13 mouse cellular contexts compared by ENCODE assay signal in genomic region chr4:141336196-141336595, GRCm38 (mm10). TPM values are rescaled to one million over a fixed set of nuclear protein-coding genes. Genes with fewer than 3 reads are reported as not detected.
DNase-seq lines count a peak whose midpoint lies in the region; ATAC-seq and TF ChIP-seq lines count a peak whose summit lies in the region.
"Had no signal": no experiment of that assay in that cellular context is flagged by ENCODE, and none has a peak within 500 bp of the region (broad histone marks: within the 10 kb centered on the region; RNA-seq: fewer than 3 reads in every experiment).

No protein-coding gene starts in this region.

- no peak overlapping the region for H3K9ac ChIP-seq in forebrain, embryonic 11.5 days (ENCODE audit: low read length)
- no peak overlapping the region for H3K9ac ChIP-seq in hindbrain, postnatal 0 days (replicated peaks; ENCODE audit: low read length)
- no peak overlapping the region for H3K9ac ChIP-seq in midbrain, embryonic 16.5 days (ENCODE audit: low read depth, low read length)

- peaks cover 13% of the 10 kb centered on the region for H3K27me3 ChIP-seq in heart, embryonic 10.5 days (ENCODE audit: insufficient read depth, poor library complexity, severe bottlenecking)
- H3K27me3 ChIP-seq in forebrain, embryonic 11.5 days (ENCODE audit: control insufficient read depth, insufficient read depth, low read length): no peaks in the 10 kb centered on the region
- H3K27me3 ChIP-seq in hindbrain, postnatal 0 days (ENCODE audit: insufficient read depth, low read length): no peaks in the 10 kb centered on the region
- no peaks in the 10 kb centered on the region for H3K27me3 ChIP-seq in midbrain, embryonic 16.5 days (ENCODE audit: control insufficient read depth, insufficient read depth, low read depth, low read length)

- no peaks in the 10 kb centered on the region for H3K36me3 ChIP-seq in heart, embryonic 10.5 days
- H3K36me3 ChIP-seq in forebrain, embryonic 11.5 days (ENCODE audit: control insufficient read depth, insufficient read depth, low read length): no peaks in the 10 kb centered on the region
- no peaks in the 10 kb centered on the region for H3K36me3 ChIP-seq in hindbrain, postnatal 0 days (ENCODE audit: insufficient read depth, low read length)
- H3K36me3 ChIP-seq in midbrain, embryonic 16.5 days (ENCODE audit: control insufficient read depth, insufficient read depth, low read length): no peaks in the 10 kb centered on the region
- H3K36me3 ChIP-seq: G1E had no signal

- no peak for TF ChIP-seq CTCF in hindbrain, postnatal 0 days (IDR thresholded peaks at IDR 0.05; ENCODE audit: low read depth)

- peaks cover 59% of the 10 kb centered on the region for H3K4me1 ChIP-seq in heart, embryonic 10.5 days
- H3K4me1 ChIP-seq in forebrain, embryonic 11.5 days (replicated peaks; ENCODE audit: control insufficient read depth, insufficient read depth, low read length): peaks cover 20% of the 10 kb centered on the region
- H3K4me1 ChIP-seq in hindbrain, postnatal 0 days (ENCODE audit: insufficient read depth, low read length): no peaks in the 10 kb centered on the region
- H3K4me1 ChIP-seq in midbrain, embryonic 16.5 days (ENCODE audit: control insufficient read depth, insufficient read depth, low read length): peaks cover 15% of the 10 kb centered on the region

- peak overlapping the region; percentile 84 for H3K27ac ChIP-seq in heart, embryonic 10.5 days
- peak overlapping the region; percentile 62; the same call in 1 of the 2 replicates for H3K27ac ChIP-seq in forebrain, embryonic 11.5 days (ENCODE audit: low read depth, low read length)
- H3K27ac ChIP-seq in hindbrain, postnatal 0 days: no peak overlapping the region
- H3K27ac ChIP-seq in midbrain, embryonic 16.5 days (ENCODE audit: low read length): peak overlapping the region; percentile 47; the same call in 1 of the 2 replicates
- H3K27ac ChIP-seq: heart, adult 2 months had no signal

- H3K4me2 ChIP-seq in forebrain, embryonic 11.5 days (ENCODE audit: low read depth, low read length, severe bottlenecking): no peak overlapping the region
- H3K4me2 ChIP-seq in hindbrain, postnatal 0 days (ENCODE audit: low read depth, low read length): no peak overlapping the region
- no peak overlapping the region for H3K4me2 ChIP-seq in midbrain, embryonic 16.5 days (ENCODE audit: low read length)

- WGBS in heart, embryonic 10.5 days: 70% methylated on average over 6 of the region's 6 CpGs
- 56% methylated on average over 6 of the region's 6 CpGs for WGBS in forebrain, embryonic 11.5 days
- WGBS in hindbrain, postnatal 0 days: 36% methylated on average over 6 of the region's 6 CpGs
- 39% methylated on average over 6 of the region's 6 CpGs for WGBS in midbrain, embryonic 16.5 days

- no peak for DNase-seq in heart, embryonic 10.5 days (ENCODE audit: low spot score)
- no peak for DNase-seq in heart, adult 18-20 months
- no peak for DNase-seq in forebrain, embryonic 11.5 days (ENCODE audit: low spot score)
- peak; percentile 54 for DNase-seq in hindbrain, postnatal 0 days (ENCODE audit: low spot score)
- DNase-seq in B cell, adult 2 months: no peak
- no peak for DNase-seq in left cerebral cortex, adult 8-10 months (ENCODE audit: low spot score in 2 of 2)
- DNase-seq in urinary bladder, postnatal 10 days (ENCODE audit: low spot score): no peak
- DNase-seq: heart, adult 2 months had no signal

- no peak overlapping the region for H3K4me3 ChIP-seq in heart, embryonic 10.5 days
- no peak overlapping the region for H3K4me3 ChIP-seq in forebrain, embryonic 11.5 days (ENCODE audit: low read depth, low read length)
- no peak overlapping the region for H3K4me3 ChIP-seq in hindbrain, postnatal 0 days (ENCODE audit: low read length)
- H3K4me3 ChIP-seq in midbrain, embryonic 16.5 days (ENCODE audit: low read depth, low read length): no peak overlapping the region
- H3K4me3 ChIP-seq: heart, adult 2 months had no signal

- ATAC-seq in forebrain, embryonic 11.5 days (replicated peaks; ENCODE audit: low FRiP score): no peak
- no peak for ATAC-seq in hindbrain, postnatal 0 days
- no peak for ATAC-seq in midbrain, embryonic 16.5 days
- ATAC-seq: activated CD4-positive, CD25-positive, alpha-beta regulatory T cell, adult 4 months; inflammation-experienced regulatory T-cells, adult 6 months had no signal

- H3K9me3 ChIP-seq in heart, embryonic 10.5 days: no peaks in the 10 kb centered on the region
- no peaks in the 10 kb centered on the region for H3K9me3 ChIP-seq in forebrain, embryonic 11.5 days (ENCODE audit: control insufficient read depth, low read length)
- no peaks in the 10 kb centered on the region for H3K9me3 ChIP-seq in hindbrain, postnatal 0 days (ENCODE audit: low read length)
- no peaks in the 10 kb centered on the region for H3K9me3 ChIP-seq in midbrain, embryonic 16.5 days (replicated peaks; ENCODE audit: control insufficient read depth, low read length, poor library complexity, severe bottlenecking)
- H3K9me3 ChIP-seq: G1E had no signal

RNA-seq across cellular contexts. Expression of gene Fam131c, which starts 31.8 kb away (rescaled TPM):
- 0.62 and 1.2 TPM in 2 replicates for polyA plus RNA-seq in heart, embryonic 10.5 days (2016; fragmentation: Nextera tagmentation; extraction: Ambion mirVana)
- total RNA-seq in heart, adult 18-20 months (2021): 1 to 10 TPM; 3.1 to 3.7 TPM
- polyA plus RNA-seq in forebrain, embryonic 11.5 days (2014; fragmentation: Nextera tagmentation; extraction: Ambion mirVana): 0.35 and 1.2 TPM in 2 replicates
- total RNA-seq in hindbrain, postnatal 0 days (2014; rRNA removed): 95.3 and 103 TPM in 2 replicates
- polyA plus RNA-seq in hindbrain, postnatal 0 days (2015; fragmentation: Nextera tagmentation; extraction: Ambion mirVana): 41.7 and 46.3 TPM in 2 replicates
- polyA plus RNA-seq in midbrain, embryonic 16.5 days (2015; fragmentation: Nextera tagmentation; extraction: Ambion mirVana): 39.5 and 50.1 TPM in 2 replicates
- total RNA-seq in left cerebral cortex, adult 8-10 months (2022): 1 to 10 TPM; 2.7 to 4.1 (median 3.6) TPM
- total RNA-seq: G1E; neutrophil, adult 5-6 weeks had no signal
- polyA plus RNA-seq: activated CD4-positive, CD25-positive, alpha-beta regulatory T cell, adult 4 months; G1E; inflammation-experienced regulatory T-cells, adult 6 months had no signal

RNA-seq across cellular contexts. Expression of gene Epha2, which starts 35.2 kb away (rescaled TPM):
- 5.2 and 6.3 TPM in 2 replicates for polyA plus RNA-seq in heart, embryonic 10.5 days (2016; fragmentation: Nextera tagmentation; extraction: Ambion mirVana)
- total RNA-seq in heart, adult 18-20 months (2021): 1 to 10 TPM; 6.2 to 6.6 TPM
- polyA plus RNA-seq in forebrain, embryonic 11.5 days (2014; fragmentation: Nextera tagmentation; extraction: Ambion mirVana): 1.3 and 2.3 TPM in 2 replicates
- 1.6 and 3.5 TPM in 2 replicates for total RNA-seq in hindbrain, postnatal 0 days (2014; rRNA removed)
- polyA plus RNA-seq in hindbrain, postnatal 0 days (2015; fragmentation: Nextera tagmentation; extraction: Ambion mirVana): 0.44 and 0.46 TPM in 2 replicates
- 0.94 and 1.0 TPM in 2 replicates for polyA plus RNA-seq in midbrain, embryonic 16.5 days (2015; fragmentation: Nextera tagmentation; extraction: Ambion mirVana)
- 1 to 10 TPM in 3 of 4 experiments, under 1 TPM in 1; 0.98 to 1.7 (median 1.2) TPM for total RNA-seq in left cerebral cortex, adult 8-10 months (2022)
- total RNA-seq: G1E had no signal
- polyA plus RNA-seq: activated CD4-positive, CD25-positive, alpha-beta regulatory T cell, adult 4 months; G1E; inflammation-experienced regulatory T-cells, adult 6 months had no signal

Comparison
In these comparisons a context has a peak if more than half of its experiments do, and no peak if none do; other contexts are left out.
1. RNA of gene Fam131c, which starts 31.8 kb away (polyA plus RNA-seq): 39.5 to 50.1 TPM in midbrain, embryonic 16.5 days and 41.7 to 46.3 TPM in hindbrain, postnatal 0 days; 0.62 to 1.2 TPM in heart, embryonic 10.5 days and 0.35 to 1.2 TPM in forebrain, embryonic 11.5 days; every median in the first group is over 10 times any median in the second.